Mouse (Mus musculus) brain, embryonic 14.5 days (tissue): ENCODE results near the gene Smok3b. TPM values are rescaled to one million over a fixed set of nuclear protein-coding genes. Genes with fewer than 3 reads are reported as not detected.

Experiments
- DNase-seq: peaks from one replicate; pipeline ENCODE4 v3.0.0-alpha.2; 2011; ENCODE audit warnings: low read depth
- CTCF ChIP-seq: fragments of 200-500 bp; IDR thresholded peaks from 2 replicates; pipeline ENCODE4 v1.5.1; 2012; ENCODE audit warnings: inconsistent platforms, mild to moderate bottlenecking, moderate library complexity, borderline replicate concordance; ENCODE audit not compliant: insufficient read depth, insufficient read length; ENCODE audit errors: extremely low read depth
- POLR2A ChIP-seq: fragments of 200-500 bp; IDR thresholded peaks from 2 replicates; pipeline ENCODE4 v1.6.1; 2012; ENCODE audit warnings: mild to moderate bottlenecking, inconsistent platforms, borderline replicate concordance; ENCODE audit not compliant: poor library complexity, insufficient read depth, insufficient read length, severe bottlenecking; ENCODE audit errors: extremely low read depth
- polyA plus RNA-seq: library from polyadenylated mRNA; depleted of rRNA; stranded (reverse); fragments of >200 nt; gene quantifications from 2 replicates; pipeline ENCODE4 v1.2.3, GENCODE M21; 2012; rRNA removed

The Smok3b gene
- polyA plus RNA-seq, 1 experiment, result not detected

DNA sequence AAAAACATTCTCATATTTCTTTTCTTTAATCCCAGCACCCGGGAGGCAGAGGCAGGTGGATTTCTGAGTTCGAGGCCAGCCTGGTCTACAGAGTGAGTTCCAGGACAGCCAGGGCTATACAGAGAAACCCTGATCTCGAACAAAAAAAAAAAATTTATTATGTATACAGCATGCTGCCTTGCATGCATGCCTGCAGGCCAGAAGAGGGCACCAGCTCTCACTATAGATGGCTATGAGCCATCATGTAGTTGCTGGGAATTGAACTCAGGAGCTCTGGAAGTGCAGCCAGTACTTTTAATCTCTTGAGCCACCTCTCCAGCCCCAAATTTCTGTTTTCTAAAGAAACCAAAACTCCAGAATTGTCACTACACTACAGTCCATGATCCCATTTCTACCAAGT, 69.0 kb downstream of the Smok3b start:
- TF ChIP-seq CTCF (peak; percentile 46; the same call in 1 of the 2 replicates), POLR2A (no peak)
- peak; percentile 11 for DNase-seq

DNA sequence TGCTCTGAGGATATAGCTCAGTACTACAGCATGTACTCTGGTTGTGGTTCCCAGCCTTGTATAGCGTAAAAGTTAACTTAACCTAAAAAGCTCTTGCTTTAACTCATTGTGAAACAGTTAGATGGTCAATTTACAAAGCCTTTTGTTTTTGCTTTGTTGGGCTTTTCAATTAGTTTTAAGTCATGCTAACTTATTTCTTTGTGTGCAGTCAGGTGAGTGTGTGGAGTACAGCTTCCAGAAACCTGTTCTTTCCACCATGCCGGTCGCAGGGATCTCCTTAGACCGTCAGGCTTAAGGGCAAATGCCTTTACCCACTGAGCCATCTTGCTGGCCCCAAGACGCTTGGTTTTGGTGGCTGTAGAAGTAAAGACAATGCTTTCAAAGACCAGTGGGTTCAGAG, 69.5 kb downstream of the Smok3b start:
- no peak for DNase-seq
- TF ChIP-seq POLR2A, result no peak
- no peak for TF ChIP-seq CTCF

DNA sequence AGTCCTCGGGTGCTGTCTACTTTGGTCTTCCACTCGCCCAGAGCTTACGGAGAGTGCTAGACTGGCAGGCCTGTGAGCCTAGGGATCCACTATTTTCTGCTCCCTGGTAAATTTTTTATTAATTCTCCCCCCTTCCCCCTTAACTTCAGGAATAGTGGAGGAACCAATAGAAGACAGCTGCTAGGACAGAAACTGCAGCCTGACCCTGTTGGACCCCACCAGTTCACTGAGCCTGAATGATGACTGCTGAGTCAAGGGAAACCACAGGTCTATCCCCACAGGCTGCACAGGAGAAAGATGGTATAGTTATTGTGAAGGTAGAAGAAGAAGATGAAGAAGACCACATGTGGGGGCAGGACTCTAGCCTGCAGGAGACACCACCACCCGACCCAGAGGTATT, 71.5 kb downstream of the Smok3b start:
- no peak for DNase-seq
- TF ChIP-seq POLR2A (no peak), CTCF (no peak)

DNA sequence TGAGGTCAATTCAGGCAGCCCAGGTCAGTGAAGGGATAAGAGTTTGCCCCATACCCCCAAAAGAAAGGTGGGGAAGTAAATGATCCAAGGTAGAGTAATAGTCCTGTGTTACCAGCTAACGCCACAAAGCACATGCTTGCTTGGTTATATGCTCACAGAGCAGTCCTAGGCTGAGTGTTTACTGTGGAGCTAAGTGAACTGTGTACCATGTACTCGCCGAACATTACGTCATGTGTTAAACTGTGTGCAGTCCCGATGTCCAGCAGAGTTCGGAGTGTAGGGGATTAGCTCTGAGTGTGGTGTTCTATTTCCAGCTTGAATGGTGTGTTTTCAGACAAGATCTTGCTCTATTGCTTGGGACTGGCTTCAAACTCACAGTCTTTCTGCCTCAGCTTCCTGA, 73.2 kb downstream of the Smok3b start:
- no peak for TF ChIP-seq POLR2A
- no peak for TF ChIP-seq CTCF
- no peak for DNase-seq

Other genes with a start within 250 kb of the Smok3b start
- 47.7 and 81.6 TPM in 2 replicates for gene Ppp1r35, start 242.6 kb upstream of the Smok3b start, polyA plus RNA-seq
- gene Mepce, start 233.8 kb upstream of the Smok3b start, polyA plus RNA-seq, result 35.7 and 38.5 TPM in 2 replicates
- 8.1 and 8.2 TPM in 2 replicates for gene Zcwpw1, start 233.6 kb upstream of the Smok3b start, polyA plus RNA-seq
- gene Pilra, start 185.1 kb upstream of the Smok3b start, polyA plus RNA-seq, result 0.12 and 0.42 TPM in 2 replicates
- gene Pilrb1, start 163.3 kb upstream of the Smok3b start, polyA plus RNA-seq, result 0.16 TPM in 1 of 2 replicates, not detected in the other
- gene Pilrb2, start 149.6 kb upstream of the Smok3b start, polyA plus RNA-seq, result 0.08 TPM in 1 of 2 replicates, not detected in the other
- not detected in 2 replicates for gene Cyp3a13, start 99.8 kb upstream of the Smok3b start, polyA plus RNA-seq
- 0.39 and 0.82 TPM in 2 replicates for gene Gjc3, start 58.3 kb upstream of the Smok3b start, polyA plus RNA-seq
- 0.08 TPM in 1 of 2 replicates, not detected in the other for gene Azgp1, start 39.9 kb upstream of the Smok3b start, polyA plus RNA-seq
- gene Smok3a, start 168 bp upstream of the Smok3b start, polyA plus RNA-seq, result not detected in 2 replicates
- gene Smok3c, start 31.8 kb downstream of the Smok3b start, polyA plus RNA-seq, result not detected in 2 replicates
- 15.8 and 24.1 TPM in 2 replicates for gene Zkscan1, start 63.7 kb downstream of the Smok3b start, polyA plus RNA-seq
- 63.8 and 66.3 TPM in 2 replicates for gene Zscan21, start 95.5 kb downstream of the Smok3b start, polyA plus RNA-seq
- gene Zfp113, start 134.3 kb downstream of the Smok3b start, polyA plus RNA-seq, result 10.3 and 11.9 TPM in 2 replicates
- 134 and 144 TPM in 2 replicates for gene Cops6, start 139.6 kb downstream of the Smok3b start, polyA plus RNA-seq
- 60.2 and 77.6 TPM in 2 replicates for gene Ap4m1, start 150.6 kb downstream of the Smok3b start, polyA plus RNA-seq
- 111 and 146 TPM in 2 replicates for gene Mcm7, start 151.0 kb downstream of the Smok3b start, polyA plus RNA-seq
- gene Taf6, start 166.0 kb downstream of the Smok3b start, polyA plus RNA-seq, result 89.7 and 128 TPM in 2 replicates
- 20.6 and 22.7 TPM in 2 replicates for gene Cnpy4, start 166.1 kb downstream of the Smok3b start, polyA plus RNA-seq
- gene Mblac1, start 172.9 kb downstream of the Smok3b start, polyA plus RNA-seq, result 10.3 and 11.8 TPM in 2 replicates
- gene Nxpe5, start 204.5 kb downstream of the Smok3b start, polyA plus RNA-seq, result 0.03 and 0.04 TPM in 2 replicates
- gene Lamtor4, start 234.1 kb downstream of the Smok3b start, polyA plus RNA-seq, result 120 and 151 TPM in 2 replicates
- 131 and 172 TPM in 2 replicates for gene BC037034, start 242.6 kb downstream of the Smok3b start, polyA plus RNA-seq